Mouse (Mus musculus) stomach, postnatal 0 days (tissue): ENCODE data around the gene Mapk7.

Experiments used
- CTCF ChIP-seq: IDR thresholded peaks from 2 replicates; pipeline ENCODE4 v1.5.1; 2016; ENCODE audit warnings: antibody characterized with exemption, low read depth, mild to moderate bottlenecking, moderate library complexity
- EP300 ChIP-seq: optimal IDR thresholded peaks from 2 replicates; pipeline ENCODE3; 2016; ENCODE audit warnings: antibody characterized with exemption

- no peak for TF ChIP-seq CTCF
- TF ChIP-seq EP300 = no peak
Measured at GRCm38 (mm10) chr11:61529268-61529713, 35.1 kb upstream of the Mapk7 start.
